Mouse (Mus musculus) thymus, postnatal 10 days (tissue): ENCODE measurements around the gene Krtap16-1.

ENCODE experiments used
- DNase-seq, 2 experiments: peaks; one replicate each; pipeline ENCODE4 v3.0.0; 2021; ENCODE audit warnings: low spot score in 2 of 2

Krtap16-1 gene

DNA sequence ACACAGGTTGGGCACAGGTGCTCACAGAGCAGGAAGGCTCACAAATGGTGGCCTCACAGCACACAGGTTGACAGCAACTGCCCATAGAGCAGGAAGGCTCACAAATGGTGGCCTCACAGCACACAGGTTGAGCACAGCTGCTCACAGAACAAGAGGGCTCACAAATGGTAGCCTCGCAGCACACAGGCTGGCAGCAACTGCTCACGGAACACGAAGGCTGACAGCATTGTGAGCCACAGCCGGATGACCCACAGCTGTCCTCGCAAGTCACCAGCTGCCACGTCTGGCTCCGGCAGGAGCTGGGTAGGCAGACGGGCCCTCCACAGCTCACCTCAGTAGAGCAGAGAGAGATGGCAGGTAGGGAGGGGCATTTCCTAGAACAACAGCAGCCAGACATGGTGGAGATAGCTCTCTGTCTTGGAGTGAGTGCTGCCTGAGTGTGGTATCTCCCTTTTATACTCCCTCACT lies at the start of gene Krtap16-1:
TSS of gene Krtap16-1 (minus strand) at position 418 of the 468 bp plus-strand sequence.
- DNase-seq = no peak

GRCm38 (mm10) chr11:100029768-100030167 lies 43.4 kb upstream of the Krtap16-1 start, which contains the start of gene Krt33b:
Gene Krt33b, minus strand, starts transcription at chr11:100029868.
- DNase-seq = no peak

- no peak for DNase-seq
Measured at GRCm38 (mm10) chr11:100021438-100021837, 35.0 kb upstream of the Krtap16-1 start.

GRCm38 (mm10) chr11:100019466-100019865 lies 33.1 kb upstream of the Krtap16-1 start:
- no peak for DNase-seq

GRCm38 (mm10) chr11:100016112-100016511 lies 29.7 kb upstream of the Krtap16-1 start, which contains the start of gene Krt33a:
Gene Krt33a, minus strand, starts transcription at chr11:100016212.
- DNase-seq = no peak

GRCm38 (mm10) chr11:100013691-100014171 lies 27.3 kb upstream of the Krtap16-1 start:
- no peak for DNase-seq

DNA sequence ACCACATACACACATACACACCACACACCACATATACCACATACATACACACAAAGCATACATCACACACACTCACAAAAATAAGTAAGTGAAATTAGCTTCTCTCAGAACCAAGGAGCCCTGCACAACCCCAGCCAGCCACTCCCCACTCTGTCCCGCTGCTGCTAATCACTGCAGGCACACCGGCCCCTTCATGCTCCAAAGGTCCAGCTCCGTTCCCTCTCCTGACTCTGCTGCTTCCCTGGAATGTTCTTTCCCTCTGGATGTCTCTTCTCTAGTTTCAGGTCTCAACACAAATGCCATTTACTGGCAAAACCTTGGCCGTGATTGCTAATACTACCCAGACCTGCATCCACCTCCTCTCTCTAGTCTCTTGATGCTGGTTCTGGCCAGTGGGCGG lies 24.3 kb upstream of the Krtap16-1 start:
- no peak for DNase-seq

DNA sequence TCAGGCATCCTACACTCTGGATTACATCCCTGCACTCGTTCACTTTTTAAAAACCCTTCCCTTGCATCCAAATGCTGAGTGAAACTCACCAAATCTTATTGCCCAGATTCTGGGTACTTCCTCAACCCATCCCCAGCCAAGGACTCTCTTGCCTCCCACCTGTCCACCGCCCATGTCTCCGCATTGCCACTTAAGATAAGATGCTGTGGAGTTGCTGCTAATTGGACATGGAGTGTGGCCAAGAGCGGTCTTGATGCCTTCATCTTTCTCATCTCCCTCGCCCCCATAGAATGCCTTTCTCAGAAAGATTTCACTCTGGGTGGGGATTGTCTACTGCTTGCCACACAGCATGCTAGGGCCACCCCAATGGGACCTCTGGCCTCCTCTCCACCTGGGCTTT lies 21.9 kb upstream of the Krtap16-1 start:
- DNase-seq = no peak

GRCm38 (mm10) chr11:100006624-100007023 lies 20.2 kb upstream of the Krtap16-1 start:
- DNase-seq = no peak

- DNase-seq = no peak
Measured at GRCm38 (mm10) chr11:100005905-100006304, 19.5 kb upstream of the Krtap16-1 start.

GRCm38 (mm10) chr11:100004846-100005245 lies 18.4 kb upstream of the Krtap16-1 start:
- peak in 1 of 2 experiments; percentile 11 for DNase-seq

- no peak for DNase-seq
Measured at GRCm38 (mm10) chr11:99999091-99999490, 12.7 kb upstream of the Krtap16-1 start.

GRCm38 (mm10) chr11:99994384-99994661 lies 7.9 kb upstream of the Krtap16-1 start:
- DNase-seq = no peak

DNA sequence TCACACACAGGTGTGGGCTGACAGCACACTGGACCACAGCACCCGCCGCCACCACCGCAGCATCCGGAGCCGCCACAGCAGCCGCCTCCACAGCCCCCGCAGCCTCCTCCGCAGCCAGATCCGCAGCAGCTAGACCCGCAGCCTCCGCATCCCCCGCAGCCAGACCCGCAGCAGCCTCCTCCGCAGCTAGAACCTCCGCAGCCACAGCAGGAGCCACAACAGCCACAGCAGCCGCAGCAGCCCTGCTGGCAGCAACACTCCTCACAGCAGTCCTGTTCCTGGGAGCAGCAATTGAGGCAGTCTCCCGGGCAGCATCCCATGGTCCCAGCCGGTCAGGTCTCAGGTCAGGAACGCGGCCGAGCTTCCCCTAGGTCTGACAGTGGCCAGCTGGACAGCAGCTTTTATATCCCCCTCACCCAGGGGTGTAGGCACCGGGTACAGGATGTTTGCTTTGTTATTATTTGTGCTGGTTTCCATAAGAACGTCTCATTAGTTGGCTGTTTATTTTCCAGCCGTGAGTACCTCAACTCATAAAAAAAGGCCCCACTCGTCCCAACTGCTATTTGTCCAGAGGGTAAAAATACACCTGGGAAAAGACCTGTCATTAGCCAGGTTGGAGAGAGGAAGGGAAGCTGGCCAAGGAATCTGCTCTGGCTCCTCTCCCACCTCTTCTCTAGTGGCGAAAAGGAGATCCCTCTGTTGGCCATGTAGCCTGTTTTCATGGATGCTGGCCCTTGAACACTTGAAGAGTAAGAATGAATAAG lies 7.4 kb upstream of the Krtap16-1 start, which contains the start of gene Krtap17-1:
TSS of gene Krtap17-1 (minus strand) at position 375 of the 764 bp plus-strand sequence.
- DNase-seq = no peak

DNA sequence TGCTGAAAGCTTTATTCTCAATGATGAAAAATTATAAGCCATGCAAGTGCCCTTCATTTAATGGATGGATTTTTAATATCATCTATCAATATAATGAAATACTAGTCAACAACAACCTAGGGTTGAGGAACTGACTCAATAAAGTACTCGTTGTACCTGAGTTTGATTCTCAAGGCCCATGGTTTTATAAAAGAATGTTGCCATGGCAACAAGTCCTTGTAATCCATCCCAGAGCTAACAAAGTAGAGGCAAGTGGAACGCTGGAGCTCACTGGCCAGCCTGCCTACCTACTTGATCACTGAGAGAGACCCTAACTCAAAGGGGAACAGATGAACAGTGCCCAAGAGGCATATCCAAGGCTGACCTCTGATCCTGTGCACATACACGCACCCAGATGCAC lies 4.2 kb upstream of the Krtap16-1 start:
- DNase-seq = no peak

GRCm38 (mm10) chr11:99989881-99990405 lies 3.5 kb upstream of the Krtap16-1 start:
- DNase-seq = no peak

- DNase-seq = no peak
Measured at GRCm38 (mm10) chr11:99988530-99988929, 2.1 kb upstream of the Krtap16-1 start.

DNA sequence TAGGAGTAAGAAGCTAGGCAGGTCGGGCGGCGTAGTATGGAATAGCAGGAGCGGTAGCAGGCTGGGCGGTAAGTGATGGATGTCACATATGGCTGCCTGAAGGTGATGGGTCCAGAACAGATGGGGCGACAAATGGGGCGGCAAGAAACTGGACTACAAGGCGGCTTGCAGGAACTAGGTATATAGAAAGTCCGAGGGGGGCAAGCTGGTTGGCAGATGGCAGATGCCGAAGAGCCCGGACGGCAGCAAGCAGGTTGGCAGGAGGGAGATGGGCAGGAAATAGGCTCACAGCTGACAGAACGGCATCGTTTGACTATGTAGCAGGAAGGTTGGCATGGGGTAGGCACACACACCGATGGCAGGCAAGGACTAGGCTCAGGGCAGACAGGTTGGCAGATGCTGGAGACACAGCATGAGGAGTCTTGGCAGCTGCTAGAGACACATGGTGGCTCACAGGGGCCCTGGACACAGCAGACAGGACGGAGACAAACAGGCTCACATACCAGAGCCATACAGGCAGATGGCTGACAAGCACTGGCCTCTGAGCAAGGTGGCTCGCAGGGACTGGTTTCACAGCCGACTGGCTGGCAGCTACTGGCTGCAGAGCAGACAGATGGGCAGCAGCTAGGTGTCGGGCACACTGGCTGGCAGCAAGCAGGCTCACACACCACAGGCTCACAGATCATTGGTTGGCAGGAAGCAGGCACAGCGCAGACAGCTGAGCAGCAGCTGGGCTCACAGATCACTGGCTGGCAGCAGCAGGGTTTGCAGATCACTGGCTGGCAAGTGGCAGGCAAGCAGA lies 905 bp downstream of the Krtap16-1 start:
- DNase-seq = no peak

DNA sequence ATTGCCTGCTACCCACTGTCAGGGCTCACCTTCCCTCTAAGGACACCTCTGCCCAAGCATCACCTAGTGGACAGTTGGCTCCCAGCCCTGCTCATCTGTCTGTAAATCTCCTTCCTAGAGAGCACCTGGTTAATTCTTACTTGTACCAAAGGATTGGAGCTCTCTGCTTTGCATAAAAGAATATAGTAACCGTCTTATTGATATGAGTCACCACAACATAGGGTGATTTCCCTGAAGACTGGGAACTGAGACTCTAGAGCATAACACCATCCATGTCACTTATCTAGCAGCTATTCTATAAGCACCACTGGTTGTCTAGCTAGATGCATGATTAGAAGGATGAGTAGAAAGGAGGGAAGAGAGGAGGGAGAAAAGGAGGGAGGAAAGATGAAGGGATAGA lies 3.0 kb downstream of the Krtap16-1 start:
- no peak for DNase-seq

- DNase-seq = no peak
Measured at GRCm38 (mm10) chr11:99982731-99983130, 3.7 kb downstream of the Krtap16-1 start.

DNA sequence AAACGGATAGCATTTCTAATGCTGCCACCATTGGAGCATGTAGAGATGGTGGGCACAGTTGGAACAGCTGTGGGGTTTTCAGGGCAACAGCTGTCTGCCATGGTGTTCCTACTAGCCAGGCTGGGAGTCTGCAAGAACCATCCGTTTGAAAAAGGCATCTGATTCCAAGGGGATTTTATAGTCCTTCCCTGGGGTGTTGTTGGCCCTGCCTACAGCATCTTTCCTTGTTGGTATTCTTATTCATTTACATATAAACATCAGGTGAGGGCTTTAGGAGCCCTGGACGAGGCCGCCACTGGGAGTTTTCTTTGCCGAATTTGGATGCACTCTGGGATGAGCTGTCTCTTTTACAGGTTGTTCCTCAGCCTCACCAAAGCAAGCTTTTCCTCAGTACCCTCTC lies 7.4 kb downstream of the Krtap16-1 start, which contains the start of gene Krtap29-1:
TSS of gene Krtap29-1 (minus strand) at position 101 of the 400 bp plus-strand sequence.
- DNase-seq = no peak

- no peak for DNase-seq
Measured at GRCm38 (mm10) chr11:99965961-99966360, 20.4 kb downstream of the Krtap16-1 start.
